Mouse (Mus musculus) heart, adult 18-20 months (tissue): Measurements from ENCODE around the gene Slc25a5. TPM values are rescaled to one million over a fixed set of nuclear protein-coding genes. Genes with fewer than 3 reads are reported as not detected.

Experiments used
- DNase-seq, 2 experiments: peaks; one replicate each; pipeline ENCODE4 v3.0.0; 2021 to 2022; ENCODE audit warnings: mixed read lengths in 1 of 2
- long read RNA-seq, 2 experiments: library from polyadenylated mRNA; stranded (forward); transcript quantifications; one replicate each; pipeline ENCODE4 v2.0.0; 2021
- total RNA-seq, 2 experiments: library from RNA; stranded (reverse); gene quantifications; 2 replicates each; pipeline ENCODE4 v1.2.3; 2021

Gene Slc25a5
- 100 to 1,000 TPM; 369 to 422 TPM for total RNA-seq
- long read RNA-seq, experiment 1, transcript Slc25a5-201 (4 exons, 1,240 nt): major isoform, 534 of 2,307 reads
- long read RNA-seq, experiment 1, partial matches to known transcripts: 1,766 of 2,307 reads
- long read RNA-seq, experiment 1, other reads (novel, unspliced or antisense): 6 of 2,307 reads
- long read RNA-seq, experiment 2, transcript Slc25a5-201 (4 exons, 1,240 nt): major isoform, 309 of 1,795 reads
- long read RNA-seq, experiment 2, partial matches to known transcripts: 1,480 of 1,795 reads
- long read RNA-seq, experiment 2, other reads (novel, unspliced or antisense): 6 of 1,795 reads

DNA sequence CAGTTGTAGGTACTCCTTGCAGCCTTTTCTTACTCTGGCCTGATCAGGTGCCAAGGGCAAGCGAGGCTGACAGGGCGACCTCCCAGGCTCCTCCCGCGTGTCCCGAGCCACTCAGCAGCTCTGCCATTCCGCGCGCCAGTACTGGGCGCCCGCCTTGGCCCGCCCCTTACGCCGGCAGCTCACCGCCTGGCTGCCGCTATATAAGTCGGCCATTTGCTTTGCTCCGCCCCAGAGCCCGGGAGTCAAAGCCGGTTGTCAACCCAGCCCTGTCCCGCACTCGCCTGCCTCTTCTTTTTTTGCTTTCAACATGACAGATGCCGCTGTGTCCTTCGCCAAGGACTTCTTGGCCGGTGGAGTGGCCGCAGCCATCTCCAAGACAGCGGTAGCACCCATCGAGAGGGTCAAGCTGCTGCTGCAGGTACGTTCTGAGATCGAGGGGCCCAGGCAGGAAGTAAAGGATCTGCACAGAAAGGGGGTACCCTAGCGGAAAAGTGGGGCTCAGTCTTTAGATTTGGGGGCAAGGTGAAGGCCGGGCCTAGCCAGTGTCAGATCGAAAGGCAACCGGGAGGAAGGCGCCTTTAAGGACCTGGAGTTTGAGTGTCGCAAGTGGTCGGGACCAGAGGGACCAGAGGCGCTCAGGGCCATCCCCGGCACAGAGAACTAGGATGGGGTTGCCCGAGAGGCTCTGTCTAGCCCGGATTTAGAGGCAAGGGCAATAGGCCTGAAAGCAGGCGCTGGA, at the start of gene Slc25a5:
Gene Slc25a5 (plus strand): TSS at position 228 of the 739 bp plus-strand sequence.
- peak; percentile 81 to 92 for DNase-seq

DNA sequence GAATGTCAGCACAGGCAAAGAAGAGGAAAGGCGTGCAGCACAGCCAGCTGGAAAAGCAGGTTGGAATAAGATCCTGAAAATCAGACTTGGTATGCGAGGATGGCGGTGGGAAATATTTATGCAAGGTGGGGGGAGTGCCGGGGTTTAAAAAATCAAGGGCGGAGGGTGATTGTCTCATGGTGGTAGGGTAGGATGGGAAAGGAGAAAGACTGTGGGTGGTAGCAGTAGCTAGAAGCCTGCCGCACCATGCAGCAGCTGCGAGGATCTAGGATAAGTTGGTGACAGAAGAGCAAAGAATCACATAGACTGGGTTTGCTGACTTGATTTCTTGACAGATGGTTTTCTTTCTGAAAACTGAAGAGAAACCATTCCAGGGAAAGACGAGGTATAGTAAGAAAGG, 48.7 kb upstream of the Slc25a5 start:
- DNase-seq: no peak

DNA sequence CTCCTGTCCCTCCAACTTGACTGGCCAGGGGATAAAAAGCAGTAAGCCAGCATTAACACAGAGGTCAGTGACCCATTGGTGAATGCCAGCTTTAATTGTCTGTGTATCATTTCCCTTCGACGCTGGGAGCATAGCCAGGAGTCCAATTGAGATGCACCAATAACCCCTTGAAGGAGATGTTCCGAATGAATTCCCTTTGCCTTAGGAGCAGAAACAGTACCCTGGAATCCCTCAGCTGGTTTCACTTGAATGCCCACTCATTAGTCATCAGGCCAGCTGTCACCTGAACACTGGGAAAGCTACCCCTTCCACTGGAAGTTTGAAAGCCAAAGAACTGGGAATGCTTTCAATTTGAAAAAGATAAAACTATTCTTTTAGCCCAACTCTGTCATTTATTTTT, 46.9 kb upstream of the Slc25a5 start:
- DNase-seq: no peak

DNA sequence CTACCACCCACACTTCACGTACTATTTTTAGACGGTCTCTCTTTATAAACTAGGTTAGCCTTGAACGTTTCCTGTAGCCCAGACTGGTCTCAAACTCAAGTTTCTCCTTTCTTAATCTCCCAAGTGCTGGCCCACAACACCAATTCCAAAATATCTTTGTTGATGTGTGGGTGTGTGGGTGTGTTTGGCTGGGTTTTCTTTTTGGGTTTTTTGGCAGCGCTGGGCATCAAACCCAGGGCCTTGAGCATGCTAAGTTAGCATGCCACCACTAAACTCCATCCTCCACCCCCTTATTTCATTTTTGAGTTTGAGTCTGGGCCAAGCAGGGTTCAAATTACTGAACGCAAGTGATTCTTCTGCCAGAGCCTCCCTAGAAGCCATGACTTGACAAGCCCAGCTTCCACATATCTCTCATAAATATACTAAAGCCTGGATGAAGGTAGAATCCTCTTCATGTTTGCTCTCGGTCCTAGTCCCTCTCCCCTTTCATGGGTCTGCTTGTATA, 46.1 kb upstream of the Slc25a5 start:
- DNase-seq: no peak

DNA sequence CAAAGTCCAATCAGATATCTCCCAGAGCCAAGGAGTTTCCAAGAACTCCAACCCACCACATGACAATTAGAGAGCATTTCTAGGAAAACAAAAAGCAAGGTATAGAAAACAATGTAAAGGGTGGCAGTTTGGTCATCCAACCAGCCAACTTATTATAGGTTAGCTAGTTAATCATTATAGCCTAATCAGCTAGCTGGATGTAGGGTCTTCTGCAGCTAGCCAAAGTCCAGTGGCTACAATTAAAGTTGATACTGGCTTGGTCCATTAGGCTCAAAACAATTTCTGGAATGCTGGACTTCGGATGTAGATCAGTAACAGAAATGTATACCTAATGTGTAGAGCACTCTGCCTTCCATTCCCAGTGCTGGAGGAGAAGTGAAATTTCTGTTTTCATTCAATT, 44.9 kb upstream of the Slc25a5 start:
- DNase-seq: no peak

DNA sequence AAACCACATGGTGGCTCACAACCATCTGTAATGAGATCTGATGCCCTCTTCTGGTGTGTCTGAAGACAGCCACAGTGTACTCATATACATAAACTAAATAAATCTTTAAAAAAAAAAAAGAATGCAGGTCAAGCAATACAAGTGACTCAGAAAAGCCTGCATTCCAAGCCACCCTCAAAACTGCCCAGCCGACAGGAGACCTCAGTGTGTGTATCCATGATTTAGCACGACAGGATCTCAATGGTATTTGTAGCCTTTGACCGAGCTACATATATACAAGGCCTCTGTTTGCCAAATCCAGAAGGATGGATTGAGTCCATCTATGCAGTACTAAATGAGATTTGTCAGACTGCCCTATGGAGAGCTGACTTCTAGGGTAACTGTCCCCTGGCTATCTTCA, 42.9 kb upstream of the Slc25a5 start:
- DNase-seq: no peak

DNA sequence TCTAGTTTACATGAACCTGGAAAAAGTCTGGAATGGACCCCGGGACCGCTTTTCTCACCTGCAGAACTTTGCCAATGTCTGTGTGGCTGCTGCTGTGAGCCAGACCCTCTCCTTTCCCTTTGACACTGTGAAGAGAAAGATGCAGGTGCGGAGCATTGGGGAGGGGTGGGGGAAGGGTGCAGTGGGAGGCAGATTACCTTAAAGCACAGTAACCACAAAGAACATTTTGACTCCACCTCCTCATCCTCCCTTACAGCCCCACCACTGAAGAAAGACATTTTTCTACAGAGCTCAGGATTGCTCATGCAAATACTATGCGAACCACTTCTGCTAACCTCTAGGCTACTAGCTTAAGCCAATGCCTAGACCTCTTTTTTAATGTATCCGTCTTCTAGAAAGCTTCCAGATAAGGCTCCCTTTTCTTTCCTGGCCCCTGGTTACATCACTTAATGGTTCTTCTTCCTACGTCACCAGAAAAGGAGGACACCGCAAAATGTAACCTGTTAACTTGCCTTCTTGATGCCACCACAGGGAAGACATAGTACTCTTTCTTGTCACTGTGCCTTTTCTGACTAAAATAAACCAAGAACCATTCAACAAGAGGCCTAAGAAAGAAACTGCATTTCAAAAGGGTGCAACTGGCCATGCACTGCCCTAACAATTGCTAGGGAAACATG, 37.5 kb upstream of the Slc25a5 start:
- DNase-seq: no peak

DNA sequence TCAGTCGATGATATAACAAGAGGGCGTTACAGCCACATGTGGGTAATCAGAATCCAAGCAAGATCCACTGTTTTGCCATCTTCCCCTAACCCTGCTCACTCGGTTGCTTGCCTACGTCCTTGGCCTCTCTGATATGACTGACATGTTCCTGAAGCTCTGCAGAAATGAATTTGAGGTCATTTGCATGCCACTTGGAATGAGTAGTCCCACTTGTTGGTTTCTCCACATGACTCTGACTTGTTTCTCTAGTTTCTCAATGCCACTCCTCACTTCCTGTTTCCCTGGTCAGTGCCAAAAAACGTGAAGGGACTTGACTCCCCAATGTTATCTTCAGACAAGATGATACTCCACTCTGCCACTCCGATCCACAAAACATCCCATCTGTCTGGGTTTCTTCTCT, 36.9 kb upstream of the Slc25a5 start:
- no peak for DNase-seq

DNA sequence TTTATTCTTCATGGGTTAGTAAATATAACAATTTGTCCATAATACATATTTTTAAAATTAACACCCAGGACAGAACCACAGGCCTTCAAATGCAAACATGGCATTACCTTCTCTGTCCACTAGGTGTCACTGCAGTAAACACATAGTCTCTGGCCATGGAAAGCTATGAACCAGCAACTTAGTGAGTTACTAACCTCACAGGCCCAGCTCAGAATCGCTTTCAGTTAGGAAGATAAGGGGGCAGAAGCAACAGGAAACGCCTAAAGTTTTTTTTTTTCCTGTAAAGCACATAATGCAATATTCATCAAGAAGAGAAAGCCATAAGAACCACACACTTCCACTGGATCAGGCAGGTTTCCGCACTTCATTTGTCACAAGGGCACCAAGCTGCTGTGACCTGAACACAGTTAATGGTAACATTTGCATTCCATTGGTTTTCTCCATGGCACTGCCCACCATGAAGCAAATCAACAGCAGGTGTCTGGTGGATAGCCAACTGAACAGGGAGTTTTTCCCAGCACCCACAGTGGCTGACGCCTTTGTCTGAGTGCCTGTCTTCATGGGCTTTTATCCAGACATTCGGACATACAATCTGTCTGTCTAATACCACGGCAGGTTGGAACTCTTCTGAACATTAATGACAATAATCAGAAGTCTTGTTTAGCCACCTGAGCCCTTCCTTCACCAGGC, 34.4 kb upstream of the Slc25a5 start:
- DNase-seq: peak; percentile 37 to 73

DNA sequence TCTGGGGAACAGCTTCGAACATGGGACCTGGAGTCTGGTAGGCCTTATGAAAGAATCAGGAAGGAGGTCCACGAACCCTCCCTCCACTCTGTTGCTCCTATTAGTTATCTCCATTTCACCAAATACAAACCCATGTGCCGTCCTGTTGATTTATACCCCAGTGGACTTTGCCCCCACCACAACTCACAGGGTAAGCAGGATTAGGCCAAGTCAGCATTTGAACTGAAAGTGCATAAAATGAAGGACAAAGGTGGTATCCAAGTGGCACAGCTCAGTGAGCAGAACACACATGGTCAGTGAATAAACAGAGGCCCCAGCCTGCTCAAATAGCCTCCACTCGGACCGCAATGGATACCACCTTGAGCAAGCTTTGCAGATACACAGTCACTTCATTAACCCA, 33.2 kb upstream of the Slc25a5 start:
- DNase-seq: no peak

DNA sequence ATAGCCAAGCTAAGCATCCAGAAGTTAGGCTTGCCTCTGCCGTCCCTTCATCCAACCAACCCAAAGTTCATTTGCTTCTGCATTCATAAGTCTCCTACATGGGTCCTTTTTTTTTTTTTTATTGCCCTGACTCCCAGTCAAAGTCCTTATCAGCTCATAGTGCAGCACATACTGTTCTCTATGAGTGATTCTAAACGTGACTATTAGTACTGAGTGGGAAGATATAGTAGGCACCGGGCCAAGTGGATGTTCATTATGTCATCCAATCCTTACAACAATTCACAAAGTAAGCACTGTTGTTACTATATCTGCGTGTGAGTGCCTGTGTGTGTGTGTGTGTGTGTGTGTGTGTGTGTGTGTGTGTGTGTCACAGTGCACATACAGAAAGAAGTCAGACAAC, 32.6 kb upstream of the Slc25a5 start:
- DNase-seq: no peak

DNA sequence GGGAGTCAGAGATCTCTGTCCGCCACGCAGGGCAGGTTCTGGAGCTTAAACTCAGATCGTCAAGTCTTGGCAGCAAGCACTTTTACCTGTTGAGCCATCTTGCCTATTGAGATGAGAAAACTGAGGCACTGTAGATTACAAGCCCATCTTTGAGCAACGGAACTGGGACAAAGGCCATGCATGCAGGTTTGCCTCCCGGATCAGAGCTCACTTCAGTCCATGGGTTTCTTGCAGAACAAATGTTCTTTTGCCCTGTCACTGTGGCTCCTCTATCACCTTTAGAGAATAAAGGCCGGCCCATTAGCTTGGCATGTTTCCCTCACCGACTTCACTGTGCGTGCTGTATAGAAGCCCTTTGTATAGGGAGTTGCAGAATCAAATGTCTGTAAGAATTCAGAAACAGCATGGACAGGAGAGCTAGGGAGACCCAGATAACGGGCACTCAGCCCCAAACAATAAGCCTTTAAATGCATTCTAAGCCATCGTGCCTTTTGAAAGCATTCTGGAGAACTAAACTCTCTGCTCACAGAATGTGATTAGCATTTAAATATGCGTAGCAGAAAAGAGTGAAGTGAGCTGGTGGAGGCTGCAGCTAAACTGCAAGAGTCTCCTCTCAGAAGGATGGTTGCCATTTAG, 32.0 kb upstream of the Slc25a5 start:
- no peak for DNase-seq

DNA sequence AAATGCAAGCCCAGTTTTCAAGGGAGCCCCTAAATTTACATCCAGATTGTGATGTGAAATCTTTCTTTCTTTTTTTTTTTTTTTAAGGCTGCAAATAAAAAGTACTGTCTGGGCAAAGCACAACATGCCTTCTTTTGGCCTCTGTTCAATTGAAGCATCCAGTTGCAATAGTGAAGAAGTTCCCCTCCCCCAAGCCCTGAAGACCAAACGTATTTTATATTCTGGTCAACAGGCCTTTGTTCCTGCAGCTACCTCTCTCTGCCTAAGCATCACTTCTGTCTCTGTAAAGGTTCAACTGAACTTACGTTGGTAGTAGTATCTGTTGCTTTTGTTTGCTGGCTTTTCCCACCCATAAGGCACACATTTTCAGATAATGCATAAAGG, 31.5 kb upstream of the Slc25a5 start:
- DNase-seq: no peak

DNA sequence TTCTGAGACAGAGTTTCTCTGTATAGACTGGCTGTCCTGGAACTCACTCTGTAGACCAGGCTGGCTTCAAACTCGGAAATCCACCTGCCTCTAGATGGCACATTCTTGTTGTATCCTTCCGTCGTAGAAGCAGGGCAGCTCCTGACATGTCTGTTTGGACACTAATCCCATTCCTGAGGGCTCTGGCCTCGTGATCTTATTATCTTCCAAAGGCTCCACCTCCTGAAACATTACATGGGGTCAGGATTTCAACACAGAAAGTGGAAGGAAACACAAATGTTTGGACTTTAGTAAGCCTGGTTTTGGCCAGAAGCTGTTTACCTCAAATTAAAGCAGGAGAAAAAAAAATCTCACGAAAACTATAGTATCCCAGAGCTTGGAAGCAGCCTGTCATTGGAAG, 28.1 kb upstream of the Slc25a5 start:
- no peak for DNase-seq

DNA sequence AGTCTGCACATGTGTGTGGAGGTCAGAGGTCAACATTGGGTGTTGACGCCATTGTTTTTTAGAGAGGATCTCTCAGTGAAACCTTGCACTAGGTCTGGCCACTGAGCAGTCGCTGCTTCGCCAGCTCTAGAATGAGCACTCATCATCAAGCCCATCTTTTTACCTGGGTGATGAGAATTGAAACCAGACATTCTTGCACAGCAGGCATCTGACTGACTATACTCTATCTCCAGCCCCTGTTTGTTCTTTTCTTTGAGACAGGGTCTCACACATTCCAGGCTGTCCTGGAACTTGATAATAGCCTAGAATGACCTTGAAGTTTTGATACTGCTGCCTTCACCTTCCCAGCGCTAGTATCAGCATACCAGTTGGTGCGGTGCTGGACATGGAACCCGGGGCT, 22.9 kb upstream of the Slc25a5 start:
- DNase-seq: no peak

DNA sequence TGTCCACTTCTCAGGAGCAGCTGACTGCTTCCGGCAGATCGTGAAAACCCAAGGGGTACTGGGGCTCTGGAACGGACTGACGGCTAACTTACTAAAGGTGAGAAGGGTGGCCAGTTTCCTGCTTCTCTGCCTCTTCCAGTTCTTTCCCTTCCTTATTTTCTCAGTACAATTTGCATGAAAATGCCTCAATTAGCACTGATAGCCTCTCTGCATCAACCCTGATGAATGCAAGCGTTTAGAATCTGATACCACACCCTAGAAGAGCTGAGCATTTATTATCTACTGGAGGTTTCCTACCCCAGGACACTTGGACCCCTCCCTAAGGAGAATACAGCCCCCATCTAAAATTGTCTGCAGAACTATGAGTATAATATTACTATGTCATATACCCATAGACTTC, 19.9 kb upstream of the Slc25a5 start:
- no peak for DNase-seq

DNA sequence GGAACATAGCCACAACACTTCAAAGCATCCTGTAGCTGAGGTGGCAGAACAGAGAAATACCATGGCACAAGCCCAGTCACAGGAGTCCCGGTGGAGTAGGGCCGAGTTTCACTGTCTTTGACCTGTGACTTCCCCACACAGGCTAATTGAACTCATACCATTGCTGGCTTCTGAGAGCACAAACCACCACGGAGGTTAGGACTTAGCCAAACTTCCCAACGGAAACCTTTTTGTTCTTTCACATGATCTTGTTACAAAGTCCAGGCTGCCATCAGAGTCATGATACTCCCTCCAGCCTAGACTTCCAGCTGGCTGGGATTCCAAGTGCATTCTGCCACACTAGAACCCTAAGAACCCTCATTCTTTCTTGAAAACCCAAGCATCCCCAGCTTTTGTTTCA, 17.8 kb upstream of the Slc25a5 start:
- no peak for DNase-seq

DNA sequence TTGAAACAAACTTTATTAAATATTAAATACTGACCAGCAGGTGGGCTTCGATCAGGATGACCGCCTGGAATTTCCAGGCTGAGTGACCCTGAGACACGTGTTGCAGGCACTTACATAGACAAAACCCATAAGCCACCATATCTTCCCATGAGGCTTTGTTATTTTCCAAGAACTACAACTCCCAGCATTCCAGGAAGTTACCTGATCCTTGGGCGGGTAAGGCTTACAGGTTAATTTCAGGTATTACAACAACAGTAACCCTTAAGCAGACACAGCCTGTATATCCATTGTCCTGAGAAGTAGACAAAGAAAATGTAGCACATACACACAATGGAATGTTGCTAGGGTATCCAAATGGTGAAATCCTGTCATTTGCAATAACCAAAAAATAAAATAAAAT, 6.1 kb upstream of the Slc25a5 start:
- no peak for DNase-seq

DNA sequence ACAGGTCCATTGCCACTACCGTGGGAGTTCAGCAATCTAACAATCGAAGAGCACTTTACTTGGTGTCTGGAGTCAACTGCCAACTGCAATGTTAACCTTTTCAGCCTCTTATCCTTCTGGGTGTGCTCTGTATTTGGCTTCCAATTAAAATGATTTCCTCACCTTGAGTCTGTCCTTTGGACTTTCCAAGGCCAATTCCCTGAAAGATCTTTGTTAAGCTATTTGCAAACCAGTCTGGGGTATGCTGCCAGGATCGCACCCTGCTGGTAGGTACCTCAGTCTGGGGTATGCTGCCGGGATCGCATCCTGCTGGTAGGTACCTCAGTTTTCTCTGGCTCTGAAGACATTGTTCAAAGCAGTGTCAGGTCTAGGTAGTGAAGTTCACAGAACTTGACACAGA, 880 bp upstream of the Slc25a5 start:
- DNase-seq: no peak

DNA sequence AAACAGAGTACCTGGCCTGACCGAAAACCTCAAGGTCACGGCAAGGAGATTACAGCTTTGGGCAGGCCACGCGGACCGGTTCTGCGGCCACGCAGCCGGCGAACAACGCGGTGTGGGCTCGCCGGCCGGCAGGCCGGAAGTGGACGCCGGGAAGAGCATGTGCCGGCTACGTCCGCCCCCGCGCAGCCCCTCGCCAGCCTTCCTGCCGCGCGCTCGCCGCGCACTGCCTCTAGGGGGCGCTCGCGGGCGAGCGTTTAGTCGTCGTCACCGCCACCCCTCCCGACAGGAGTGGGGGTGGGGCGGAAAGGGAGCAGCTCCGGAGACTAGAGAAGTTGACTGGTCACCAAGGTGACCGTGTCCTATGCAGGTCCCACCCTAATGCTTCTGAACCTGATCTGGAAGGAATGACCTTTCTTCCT, 721 bp downstream of the Slc25a5 start:
- peak; percentile 84 to 88 for DNase-seq

DNA sequence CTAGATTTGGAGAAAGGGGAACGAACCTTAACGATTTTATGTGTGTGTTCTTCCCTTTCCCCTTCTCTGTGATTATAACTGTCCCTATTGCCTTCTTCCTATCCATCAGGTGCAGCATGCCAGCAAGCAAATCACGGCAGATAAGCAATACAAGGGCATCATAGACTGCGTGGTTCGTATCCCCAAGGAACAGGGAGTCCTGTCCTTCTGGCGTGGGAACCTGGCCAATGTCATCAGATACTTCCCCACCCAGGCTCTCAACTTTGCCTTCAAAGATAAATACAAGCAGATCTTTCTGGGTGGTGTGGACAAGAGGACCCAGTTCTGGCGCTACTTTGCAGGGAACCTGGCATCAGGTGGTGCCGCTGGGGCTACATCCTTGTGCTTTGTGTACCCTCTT, 1.3 kb downstream of the Slc25a5 start:
- DNase-seq: peak in 1 of 2 experiments; percentile 13
